Mouse (Mus musculus) activated CD4-positive, CD25-positive, alpha-beta regulatory T cell (primary cell): Measurements from ENCODE around the gene Nrsn2. TPM values are rescaled to one million over a fixed set of nuclear protein-coding genes. Genes with fewer than 3 reads are reported as not detected.

Experiments
- polyA plus RNA-seq, 2 experiments: library from polyadenylated mRNA; unstranded; fragments of 100-300 nt; shearing (Covaris generic); gene quantifications; one replicate each; pipeline ENCODE4 v1.2.1; 2017

The Nrsn2 gene
- polyA plus RNA-seq = not detected

GRCm38 (mm10) chr2:152376345-152376741, at the start of gene Nrsn2:
Gene Nrsn2, minus strand, starts transcription at chr2:152376638.

GRCm38 (mm10) chr2:152415287-152415686, 38.8 kb upstream of the Nrsn2 start, which contains the start of gene 6820408C15Rik:
Gene 6820408C15Rik, plus strand, starts transcription at chr2:152415587.

GRCm38 (mm10) chr2:152414591-152415165, 38.2 kb upstream of the Nrsn2 start, which contains the start of gene Zcchc3:
Gene Zcchc3, minus strand, starts transcription at chr2:152415027.

GRCm38 (mm10) chr2:152397680-152398435, 21.4 kb upstream of the Nrsn2 start, which contains the start of gene Sox12:
Gene Sox12, minus strand, starts transcription at chr2:152398063.

GRCm38 (mm10) chr2:152343329-152344213, 32.9 kb downstream of the Nrsn2 start, which contains the start of gene Trib3:
Gene Trib3, minus strand, starts transcription at chr2:152344032.

DNA sequence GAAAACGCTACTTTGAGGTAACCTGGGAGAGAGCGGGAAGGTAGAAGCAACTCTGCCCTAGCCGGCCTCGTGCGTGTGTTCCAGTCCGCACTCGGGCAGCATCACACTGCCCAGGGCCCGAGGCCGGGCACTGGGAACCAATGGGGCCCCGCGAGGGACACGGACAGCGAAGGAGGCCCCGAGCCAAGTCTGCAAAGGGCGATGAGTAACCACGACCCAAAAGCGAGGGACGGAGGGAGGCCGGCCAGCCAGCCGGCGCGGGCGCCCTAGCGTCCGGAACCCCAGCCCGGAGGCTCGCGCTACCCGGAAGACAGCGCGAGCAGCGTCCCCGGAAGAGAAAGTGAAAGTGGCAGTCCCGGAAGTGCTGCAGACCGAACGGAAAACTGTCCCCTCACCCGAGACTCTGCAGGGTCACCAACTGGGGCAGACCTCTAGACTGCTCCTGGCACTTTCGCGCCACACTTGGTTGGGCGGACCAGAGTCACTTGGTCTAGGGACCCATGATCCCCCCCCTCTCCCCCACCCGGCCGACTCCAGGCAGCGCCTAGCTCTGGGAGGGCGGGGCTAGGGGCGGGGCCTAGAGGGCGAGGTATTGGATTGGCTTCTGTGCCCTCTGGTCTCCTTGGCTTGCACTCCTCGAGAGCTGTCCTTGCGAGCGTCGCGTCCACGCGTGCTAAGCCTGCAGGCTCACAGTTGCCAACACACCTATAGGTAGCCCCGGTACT, 44.2 kb downstream of the Nrsn2 start, which contains the start of gene Rbck1:
Gene Rbck1, minus strand, starts transcription at position 553 of the 725 bp plus-strand sequence.

Other genes starting within 250 kb of the Nrsn2 start
- gene Tcf15, start 233.1 kb downstream of the Nrsn2 start, polyA plus RNA-seq = under 1 TPM in 1 of 2 experiments, not detected in 1; 0.17 TPM
- 10 to 100 TPM; 41.7 to 54.9 TPM for gene Csnk2a1, start 149.8 kb downstream of the Nrsn2 start, polyA plus RNA-seq
- 10 to 100 TPM; 43.8 to 62.6 TPM for gene Tbc1d20, start 82.8 kb downstream of the Nrsn2 start, polyA plus RNA-seq
- 100 to 1,000 TPM; 263 to 272 TPM for gene Rbck1, start 44.0 kb downstream of the Nrsn2 start, polyA plus RNA-seq
- 1 to 10 TPM; 7.0 TPM for gene Trib3, start 32.6 kb downstream of the Nrsn2 start, polyA plus RNA-seq
- 1 to 10 TPM in 1 of 2 experiments, under 1 TPM in 1; 0.32 to 1.6 TPM for gene Sox12, start 21.4 kb upstream of the Nrsn2 start, polyA plus RNA-seq
- gene Zcchc3, start 38.4 kb upstream of the Nrsn2 start, polyA plus RNA-seq = 1 to 10 TPM; 2.8 TPM
- under 1 TPM in 1 of 2 experiments, not detected in 1; 0.21 TPM for gene 6820408C15Rik, start 38.9 kb upstream of the Nrsn2 start, polyA plus RNA-seq
- gene Defb23, start 88.0 kb upstream of the Nrsn2 start, polyA plus RNA-seq = not detected
- not detected for gene Defb20, start 100.4 kb upstream of the Nrsn2 start, polyA plus RNA-seq
- not detected for gene Defb22, start 113.5 kb upstream of the Nrsn2 start, polyA plus RNA-seq
- not detected for gene Defb26, start 135.1 kb upstream of the Nrsn2 start, polyA plus RNA-seq
- gene Defb28, start 141.6 kb upstream of the Nrsn2 start, polyA plus RNA-seq = not detected
- gene Defb29, start 163.5 kb upstream of the Nrsn2 start, polyA plus RNA-seq = not detected
- not detected for gene Gm17416, start 192.7 kb upstream of the Nrsn2 start, polyA plus RNA-seq
- gene Defb21, start 196.1 kb upstream of the Nrsn2 start, polyA plus RNA-seq = not detected
- gene Defb19, start 203.7 kb upstream of the Nrsn2 start, polyA plus RNA-seq = not detected
- gene Defb45, start 222.8 kb upstream of the Nrsn2 start, polyA plus RNA-seq = not detected
- not detected for gene Defb36, start 227.7 kb upstream of the Nrsn2 start, polyA plus RNA-seq
- gene Defb25, start 246.4 kb upstream of the Nrsn2 start, polyA plus RNA-seq = not detected